Mouse (Mus musculus): ENCODE results near the gene Rab10. TPM values are rescaled to one million over a fixed set of nuclear protein-coding genes. Genes with fewer than 3 reads are reported as not detected.
A peak's percentile ranks its signal among the peaks of the same experiment; 100 is the strongest.
"Not testable (repeated sequence)": the region's sequence is repeated elsewhere in the genome, so short reads cannot be mapped to it uniquely, and the experiment has no call there.

The Rab10 gene
- polyA plus RNA-seq, 1 experiment from 2014 or later, result 74.8 TPM

GRCm38 (mm10) chr12:3319377-3319776 lies 9.6 kb upstream of the Rab10 start:
- H3K27ac ChIP-seq, result no peak overlapping the region
- H3K27me3 ChIP-seq (ENCODE audit: low read depth, poor library complexity, severe bottlenecking), result no peaks in the 10 kb centered on the region
- no peaks in the 10 kb centered on the region for H3K9me3 ChIP-seq (replicated peaks)
- no peak overlapping the region for H3K4me3 ChIP-seq
- no peaks in the 10 kb centered on the region for H3K4me1 ChIP-seq
- 78% methylated on average over 4 of the region's 4 CpGs for WGBS
- no peak for DNase-seq (ENCODE audit: low spot score)
- no peaks in the 10 kb centered on the region for H3K36me3 ChIP-seq

DNA sequence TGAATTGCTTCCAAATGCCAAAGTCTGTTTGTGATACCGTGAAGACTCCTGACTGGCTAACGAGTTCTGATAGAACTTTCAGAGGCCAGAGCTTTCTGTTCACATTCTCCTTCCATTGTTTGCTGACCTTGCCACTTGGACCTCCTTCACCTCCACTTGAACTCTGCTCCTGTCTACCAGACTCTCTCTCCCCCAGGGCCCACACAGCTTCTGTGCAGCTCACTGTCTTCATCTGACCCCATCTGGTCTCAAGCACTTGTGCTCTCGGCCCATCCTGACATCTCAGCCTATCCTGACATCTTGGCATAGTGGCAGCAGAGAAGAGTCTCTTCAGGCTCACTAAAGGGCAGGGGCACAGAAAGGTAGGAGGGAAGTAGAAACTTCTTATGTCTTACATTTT lies 7.2 kb upstream of the Rab10 start:
- no peaks in the 10 kb centered on the region for H3K36me3 ChIP-seq
- H3K9me3 ChIP-seq (replicated peaks), result no peaks in the 10 kb centered on the region
- 60% methylated on average over 3 of the region's 3 CpGs for WGBS
- no peaks in the 10 kb centered on the region for H3K27me3 ChIP-seq (ENCODE audit: low read depth, poor library complexity, severe bottlenecking)
- no peak overlapping the region for H3K27ac ChIP-seq
- no peaks in the 10 kb centered on the region for H3K4me1 ChIP-seq
- H3K4me3 ChIP-seq, result no peak overlapping the region
- no peak for DNase-seq (ENCODE audit: low spot score)

GRCm38 (mm10) chr12:3316083-3316482 lies 6.3 kb upstream of the Rab10 start:
- Histone ChIP-seq H3K36me3 (no peaks in the 10 kb centered on the region), H3K4me3 (no peak overlapping the region), H3K27me3 (ENCODE audit: low read depth, poor library complexity, severe bottlenecking) (no peaks in the 10 kb centered on the region), H3K4me1 (no peaks in the 10 kb centered on the region), H3K9me3 (replicated peaks) (no peaks in the 10 kb centered on the region), H3K27ac (no peak overlapping the region)
- DNase-seq (ENCODE audit: low spot score), result no peak
- 72% methylated on average over 2 of the region's 2 CpGs for WGBS

GRCm38 (mm10) chr12:3312886-3313285 lies 3.1 kb upstream of the Rab10 start:
- no peaks in the 10 kb centered on the region for H3K9me3 ChIP-seq (replicated peaks)
- H3K27ac ChIP-seq, result no peak overlapping the region
- no peaks in the 10 kb centered on the region for H3K27me3 ChIP-seq (ENCODE audit: low read depth, poor library complexity, severe bottlenecking)
- peaks cover 6% of the 10 kb centered on the region for H3K4me1 ChIP-seq
- no peak for DNase-seq (ENCODE audit: low spot score)
- no peaks in the 10 kb centered on the region for H3K36me3 ChIP-seq
- H3K4me3 ChIP-seq, result no peak overlapping the region
- 82% methylated on average over 3 of the region's 3 CpGs for WGBS

GRCm38 (mm10) chr12:3310321-3310692 lies 538 bp upstream of the Rab10 start:
- DNase-seq (ENCODE audit: low spot score), result no peak
- peak overlapping the region; percentile 96 for H3K27ac ChIP-seq
- peaks cover 14% of the 10 kb centered on the region for H3K4me1 ChIP-seq
- no peaks in the 10 kb centered on the region for H3K27me3 ChIP-seq (ENCODE audit: low read depth, poor library complexity, severe bottlenecking)
- no peaks in the 10 kb centered on the region for H3K9me3 ChIP-seq (replicated peaks)
- H3K4me3 ChIP-seq, result peak overlapping the region; percentile 88
- 3% methylated on average over 15 of the region's 15 CpGs for WGBS
- no peaks in the 10 kb centered on the region for H3K36me3 ChIP-seq

DNA sequence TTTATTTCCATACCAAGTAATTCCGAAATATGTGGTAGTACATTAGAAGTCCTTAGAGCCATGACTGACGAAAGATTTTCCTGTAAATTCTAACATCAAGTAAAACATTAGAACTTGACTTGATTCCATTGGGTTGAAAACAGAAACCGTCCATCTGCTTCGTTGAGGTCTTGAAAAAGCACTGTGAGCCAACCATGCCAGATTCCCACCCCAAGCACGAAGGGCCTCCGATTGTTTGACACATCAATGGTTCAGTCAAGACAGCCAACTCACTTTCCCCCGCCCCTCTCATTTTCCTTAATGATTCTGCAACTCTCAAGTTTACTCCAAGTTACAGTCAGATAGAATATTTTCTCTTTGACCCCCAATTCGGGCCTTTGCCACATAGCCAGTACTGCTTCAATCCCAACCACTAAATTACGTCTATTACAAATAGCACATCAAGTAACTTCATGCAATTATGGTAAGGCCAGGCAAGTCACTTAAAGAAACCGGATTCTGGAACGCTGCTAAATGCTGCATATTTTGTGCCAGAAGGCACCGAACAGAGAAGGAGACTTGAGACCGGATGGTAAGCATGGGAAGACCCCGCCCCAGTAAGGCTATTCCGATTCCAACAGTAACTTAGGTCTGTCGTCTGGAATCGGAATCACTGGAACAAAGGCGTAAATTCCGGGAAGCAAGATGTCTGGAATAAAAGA lies 1.1 kb downstream of the Rab10 start:
- Histone ChIP-seq H3K4me1 (peaks cover 14% of the 10 kb centered on the region), H3K27ac (peak overlapping the region; percentile 96), H3K36me3 (no peaks in the 10 kb centered on the region), H3K27me3 (ENCODE audit: low read depth, poor library complexity, severe bottlenecking) (no peaks in the 10 kb centered on the region), H3K4me3 (peak overlapping the region; percentile 88), H3K9me3 (replicated peaks) (no peaks in the 10 kb centered on the region)
- no peak for DNase-seq (ENCODE audit: low spot score)
- 4% methylated on average over 19 of the region's 19 CpGs for WGBS

DNA sequence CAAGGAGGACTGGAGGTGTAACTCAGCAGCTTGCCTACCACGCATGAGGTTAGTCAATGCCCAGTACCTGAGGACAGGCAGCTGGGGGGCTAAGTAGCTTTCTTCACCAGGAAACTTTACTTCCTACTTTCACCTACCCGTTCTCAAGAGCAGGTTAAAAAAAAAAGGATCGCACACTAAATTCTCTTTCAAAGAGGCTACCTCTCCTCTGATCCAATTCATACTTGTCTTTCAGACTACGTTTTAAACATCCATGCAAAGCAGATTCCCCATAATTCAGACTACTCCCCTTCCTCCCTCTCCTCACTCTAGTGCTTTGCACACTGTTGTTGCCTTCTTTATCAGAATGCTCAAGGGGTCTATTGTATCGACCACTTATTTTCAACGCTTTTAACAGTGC lies 2.2 kb downstream of the Rab10 start:
- no peak overlapping the region for H3K27ac ChIP-seq
- H3K9me3 ChIP-seq (replicated peaks), result no peaks in the 10 kb centered on the region
- 0 out of 2 replicates have a peak, but pooled peaks cover 3% of the 10 kb centered on the region for H3K36me3 ChIP-seq
- DNase-seq (ENCODE audit: low spot score), result no peak
- peak overlapping the region; percentile 88 for H3K4me3 ChIP-seq
- H3K4me1 ChIP-seq, result peaks cover 14% of the 10 kb centered on the region
- WGBS, result 68% methylated on average over 6 of the region's 6 CpGs
- no peaks in the 10 kb centered on the region for H3K27me3 ChIP-seq (ENCODE audit: low read depth, poor library complexity, severe bottlenecking)

DNA sequence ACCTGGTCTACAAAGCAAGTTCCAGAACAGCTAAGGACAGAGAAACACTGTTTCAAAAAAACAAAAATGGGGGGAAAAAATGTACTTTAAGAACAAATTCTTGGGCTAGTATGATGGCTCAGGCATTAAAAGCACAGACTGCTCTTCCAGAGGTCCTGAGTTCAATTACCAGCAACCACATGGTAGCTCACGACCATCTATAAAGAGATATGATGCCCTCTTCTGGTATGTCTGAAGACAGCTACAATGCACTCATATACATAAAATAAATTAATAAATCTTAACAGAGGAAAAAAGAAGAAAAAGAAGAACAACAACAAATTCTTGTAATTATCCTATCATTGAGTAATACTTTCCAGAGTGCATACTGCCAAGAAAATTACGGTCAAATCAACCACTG lies 4.5 kb downstream of the Rab10 start:
- Histone ChIP-seq H3K4me1 (peaks cover 9% of the 10 kb centered on the region), H3K27me3 (ENCODE audit: low read depth, poor library complexity, severe bottlenecking) (no peaks in the 10 kb centered on the region), H3K36me3 (peaks cover 18% of the 10 kb centered on the region), H3K9me3 (replicated peaks) (no peaks in the 10 kb centered on the region), H3K4me3 (no peak overlapping the region), H3K27ac (no peak overlapping the region)
- 95% methylated on average over 2 of the region's 2 CpGs for WGBS
- no peak for DNase-seq (ENCODE audit: low spot score)

DNA sequence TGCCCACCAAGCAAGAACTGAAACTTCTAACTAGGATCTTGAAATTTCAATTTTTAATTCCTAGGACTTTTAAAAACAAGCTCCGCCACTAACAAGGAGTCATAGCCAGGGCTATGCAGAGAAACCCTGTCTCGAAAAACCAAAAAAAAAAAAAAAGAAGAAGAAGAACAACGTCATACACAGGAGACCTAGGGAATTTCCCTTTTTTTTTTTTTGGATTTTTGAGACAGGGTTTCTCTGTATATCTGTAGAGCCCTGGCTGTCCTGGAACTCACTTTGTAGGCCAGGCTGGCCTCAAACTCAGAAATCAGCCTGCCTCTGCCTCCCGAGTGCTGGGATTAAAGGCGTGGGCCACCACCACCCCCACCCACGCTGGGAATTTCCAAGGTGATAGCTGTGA lies 12.1 kb downstream of the Rab10 start:
- H3K4me3 ChIP-seq; DNase-seq (ENCODE audit: low spot score); H3K9me3 ChIP-seq (replicated peaks); H3K27me3 ChIP-seq (ENCODE audit: low read depth, poor library complexity, severe bottlenecking); H3K4me1 ChIP-seq; H3K27ac ChIP-seq: not testable (repeated sequence)
- WGBS, result 94% methylated on average over 6 of the region's 6 CpGs
- peaks cover 30% of the 10 kb centered on the region for H3K36me3 ChIP-seq

GRCm38 (mm10) chr12:3296056-3296455 lies 13.7 kb downstream of the Rab10 start:
- H3K36me3 ChIP-seq, result peaks cover 32% of the 10 kb centered on the region

DNA sequence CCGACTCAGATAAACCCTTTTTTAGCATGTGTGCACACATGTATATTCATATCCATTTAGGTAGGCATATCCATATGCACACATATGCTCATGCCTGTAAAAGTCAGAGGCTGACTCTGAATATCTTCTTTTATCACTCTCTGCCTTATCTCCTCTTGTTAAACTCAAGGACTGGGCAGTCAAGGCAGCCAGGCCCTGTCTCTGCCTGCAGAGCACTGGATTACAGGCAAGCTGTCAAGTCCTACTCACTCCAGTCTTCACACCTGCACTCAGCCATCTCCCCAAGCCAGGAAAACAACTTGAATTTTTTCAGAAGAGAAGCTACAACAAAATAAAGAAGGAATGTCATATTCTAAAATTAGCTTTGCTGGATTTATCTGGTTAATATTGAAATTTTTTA lies 17.9 kb downstream of the Rab10 start:
- Histone ChIP-seq H3K9me3 (replicated peaks) (no peaks in the 10 kb centered on the region), H3K4me3 (no peak overlapping the region), H3K4me1 (no peaks in the 10 kb centered on the region), H3K36me3 (peaks cover 21% of the 10 kb centered on the region), H3K27me3 (ENCODE audit: low read depth, poor library complexity, severe bottlenecking) (no peaks in the 10 kb centered on the region), H3K27ac (no peak overlapping the region)
- WGBS, result 97% methylated on average over 1 of the region's 1 CpGs
- no peak for DNase-seq (ENCODE audit: low spot score)

More at GRCm38 (mm10) chr12:3296056-3296455, 13.7 kb downstream of the Rab10 start:
- Histone ChIP-seq H3K9me3 (replicated peaks) (no peaks in the 10 kb centered on the region), H3K4me1 (no peaks in the 10 kb centered on the region), H3K4me3 (no peak overlapping the region), H3K27me3 (ENCODE audit: low read depth, poor library complexity, severe bottlenecking) (no peaks in the 10 kb centered on the region), H3K27ac (no peak overlapping the region)
- WGBS, result 89% methylated on average over 2 of the region's 2 CpGs
- DNase-seq (ENCODE audit: low spot score), result no peak

GRCm38 (mm10) chr12:3291038-3291437 lies 18.7 kb downstream of the Rab10 start:
- Histone ChIP-seq H3K4me1 (no peaks in the 10 kb centered on the region), H3K4me3 (no peak overlapping the region), H3K27ac (no peak overlapping the region), H3K9me3 (replicated peaks) (no peaks in the 10 kb centered on the region), H3K36me3 (peaks cover 21% of the 10 kb centered on the region), H3K27me3 (ENCODE audit: low read depth, poor library complexity, severe bottlenecking) (no peaks in the 10 kb centered on the region)
- 92% methylated on average over 4 of the region's 4 CpGs for WGBS
- no peak for DNase-seq (ENCODE audit: low spot score)

- no peak for DNase-seq (ENCODE audit: low spot score)
- Histone ChIP-seq H3K4me3 (no peak overlapping the region), H3K27me3 (ENCODE audit: low read depth, poor library complexity, severe bottlenecking) (no peaks in the 10 kb centered on the region), H3K27ac (no peak overlapping the region), H3K9me3 (replicated peaks) (no peaks in the 10 kb centered on the region), H3K36me3 (peaks cover 21% of the 10 kb centered on the region), H3K4me1 (no peaks in the 10 kb centered on the region)
- 100% methylated on average over 1 of the region's 1 CpGs for WGBS
Observed at GRCm38 (mm10) chr12:3288440-3288839, 21.3 kb downstream of the Rab10 start.

DNA sequence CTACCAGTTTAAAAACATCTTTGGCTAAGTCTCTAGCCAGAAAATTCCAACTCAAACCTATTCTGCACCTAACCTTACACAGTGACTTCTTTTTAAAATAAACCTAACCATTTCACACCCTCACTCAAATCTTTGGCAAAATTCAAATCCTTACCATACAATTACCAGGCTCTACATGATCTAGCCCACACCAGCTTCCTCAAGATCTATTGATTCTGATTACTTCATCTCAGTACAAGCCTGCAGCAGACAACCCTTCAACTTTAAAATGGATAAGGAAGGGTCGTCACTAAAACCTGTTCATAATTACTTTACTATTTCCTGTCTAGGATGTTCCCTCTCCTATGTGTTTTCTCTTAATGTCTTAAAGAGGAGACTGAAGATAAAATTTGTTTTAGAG lies 23.9 kb downstream of the Rab10 start:
- no peak for DNase-seq (ENCODE audit: low spot score)

More for the DNA sequence above, 23.9 kb downstream of the Rab10 start:
- H3K27ac ChIP-seq, result no peak overlapping the region
- H3K4me3 ChIP-seq, result no peak overlapping the region
- WGBS, result 54% methylated on average over 1 of the region's 1 CpGs
- H3K27me3 ChIP-seq (ENCODE audit: low read depth, poor library complexity, severe bottlenecking), result no peaks in the 10 kb centered on the region
- H3K9me3 ChIP-seq (replicated peaks), result no peaks in the 10 kb centered on the region
- no peaks in the 10 kb centered on the region for H3K4me1 ChIP-seq
- peaks cover 11% of the 10 kb centered on the region for H3K36me3 ChIP-seq

All from limb, embryonic 10.5 days (tissue).